Mouse (Mus musculus) midbrain, embryonic 15.5 days (tissue): ENCODE results near the gene Pdgfa. TPM values are rescaled to one million over a fixed set of nuclear protein-coding genes. Genes with fewer than 3 reads are reported as not detected.

Experiments used
- ATAC-seq: fragments of 200-750 bp; cut with Nextera tagmentation; replicated peaks from 2 replicates; pipeline ENCODE4 v1.8.0; 2017; ENCODE audit warnings: moderate TSS enrichment
- H3K27ac ChIP-seq: fragments of 300-500 bp; sonication (generic); 2 replicates; pipeline ENCODE4 v1.5.1; 2015; ENCODE audit warnings: mild to moderate bottlenecking, inconsistent platforms
- H3K27me3 ChIP-seq: fragments of 300-500 bp; sonication (generic); replicated peaks from 2 replicates; pipeline ENCODE4 v1.6.1; 2015; ENCODE audit warnings: inconsistent platforms
- H3K36me3 ChIP-seq: fragments of 300-500 bp; sonication (generic); replicated peaks from 2 replicates; pipeline ENCODE4 v1.6.1; 2015; ENCODE audit warnings: inconsistent platforms
- H3K4me1 ChIP-seq: fragments of 300-500 bp; sonication (generic); 2 replicates; pipeline ENCODE4 v1.6.1; 2015; ENCODE audit warnings: inconsistent platforms
- H3K4me2 ChIP-seq: fragments of 300-500 bp; sonication (generic); 2 replicates; pipeline ENCODE4 v1.6.1; 2015; ENCODE audit warnings: inconsistent platforms, mild to moderate bottlenecking, moderate library complexity
- H3K4me3 ChIP-seq: fragments of 300-500 bp; sonication (generic); 2 replicates; pipeline ENCODE4 v1.5.1; 2015; ENCODE audit warnings: mild to moderate bottlenecking, inconsistent platforms
- H3K9ac ChIP-seq: fragments of 300-500 bp; sonication (generic); 2 replicates; pipeline ENCODE4 v1.6.1; 2015; ENCODE audit warnings: mild to moderate bottlenecking, inconsistent platforms
- H3K9me3 ChIP-seq: fragments of 300-500 bp; sonication (generic); 2 replicates; pipeline ENCODE4 v1.6.1; 2016; ENCODE audit warnings: inconsistent platforms
- WGBS: fragments of 180-500 bp; shearing (Covaris S2); methylation state at CpG from one replicate; pipeline ENCODE4 v1.1.7; 2015; ENCODE audit warnings: mixed read lengths; 5-methylcytosine and 5-hydroxymethylcytosine counted together
- polyA plus RNA-seq: library from polyadenylated mRNA; unstranded; fragments of >200 nt; fragmentation: Nextera tagmentation; extraction: Ambion mirVana; gene quantifications from 2 replicates; pipeline ENCODE4 v1.2.1, GENCODE M21; 2015

The Pdgfa gene
- polyA plus RNA-seq, 1 experiment from 2014 or later, result 23.6 TPM

GRCm38 (mm10) chr5:138973480-138973879 is 23.7 kb downstream of the Pdgfa start:
- 87% methylated on average over 6 of the region's 6 CpGs for WGBS
- ATAC-seq, result no peak

GRCm38 (mm10) chr5:138971405-138971804 is 25.8 kb downstream of the Pdgfa start:
- 79% methylated on average over 8 of the region's 9 CpGs for WGBS
- Histone ChIP-seq H3K4me1 (peaks cover 4% of the 10 kb centered on the region), H3K27me3 (no peaks in the 10 kb centered on the region), H3K4me3 (no peak overlapping the region), H3K36me3 (no peaks in the 10 kb centered on the region), H3K27ac (no peak overlapping the region), H3K9ac (no peak overlapping the region), H3K9me3 (no peaks in the 10 kb centered on the region), H3K4me2 (no peak overlapping the region)
- no peak for ATAC-seq

More at GRCm38 (mm10) chr5:138973480-138973879, 23.7 kb downstream of the Pdgfa start:
- Histone ChIP-seq H3K4me1 (no peaks in the 10 kb centered on the region), H3K27me3 (no peaks in the 10 kb centered on the region), H3K9ac (no peak overlapping the region), H3K9me3 (no peaks in the 10 kb centered on the region), H3K4me2 (no peak overlapping the region), H3K36me3 (no peaks in the 10 kb centered on the region), H3K27ac (no peak overlapping the region), H3K4me3 (no peak overlapping the region)

- ATAC-seq, result no peak
- Histone ChIP-seq H3K36me3 (no peaks in the 10 kb centered on the region), H3K27me3 (no peaks in the 10 kb centered on the region), H3K27ac (no peak overlapping the region), H3K4me1 (peaks cover 17% of the 10 kb centered on the region), H3K4me2 (no peak overlapping the region), H3K9ac (no peak overlapping the region), H3K9me3 (no peaks in the 10 kb centered on the region), H3K4me3 (no peak overlapping the region)
- 64% methylated on average over 7 of the region's 7 CpGs for WGBS
These were observed 27.1 kb downstream of the Pdgfa start for GRCm38 (mm10) chr5:138970056-138970490.

- peak overlapping the region; percentile 63 for H3K27ac ChIP-seq
- H3K4me3 ChIP-seq, result no peak overlapping the region
- H3K36me3 ChIP-seq, result no peaks in the 10 kb centered on the region
- no peaks in the 10 kb centered on the region for H3K27me3 ChIP-seq
- H3K9ac ChIP-seq, result no peak overlapping the region
- no peaks in the 10 kb centered on the region for H3K9me3 ChIP-seq
- H3K4me2 ChIP-seq, result no peak overlapping the region
- WGBS, result 44% methylated on average over 7 of the region's 7 CpGs
- H3K4me1 ChIP-seq, result peaks cover 17% of the 10 kb centered on the region
- ATAC-seq, result peak; percentile 20; the same call in 1 of the 2 replicates
These were observed 31.0 kb downstream of the Pdgfa start for GRCm38 (mm10) chr5:138966033-138966724.

- H3K4me1 ChIP-seq, result peaks cover 17% of the 10 kb centered on the region
- no peaks in the 10 kb centered on the region for H3K9me3 ChIP-seq
- no peak overlapping the region for H3K4me2 ChIP-seq
- H3K9ac ChIP-seq, result no peak overlapping the region
- no peak overlapping the region for H3K4me3 ChIP-seq
- H3K36me3 ChIP-seq, result no peaks in the 10 kb centered on the region
- peak; percentile 56 for ATAC-seq
- no peaks in the 10 kb centered on the region for H3K27me3 ChIP-seq
- H3K27ac ChIP-seq, result peak overlapping the region; percentile 63
- 80% methylated on average over 2 of the region's 2 CpGs for WGBS
These were observed 31.6 kb downstream of the Pdgfa start for GRCm38 (mm10) chr5:138965590-138965989.

- Histone ChIP-seq H3K4me1 (no peaks in the 10 kb centered on the region), H3K27me3 (0 out of 2 replicates have a peak, but pooled peaks cover 2% of the 10 kb centered on the region), H3K27ac (no peak overlapping the region), H3K36me3 (no peaks in the 10 kb centered on the region), H3K9ac (no peak overlapping the region), H3K4me2 (no peak overlapping the region), H3K9me3 (no peaks in the 10 kb centered on the region), H3K4me3 (no peak overlapping the region)
- 66% methylated on average over 10 of the region's 10 CpGs for WGBS
- no peak for ATAC-seq
These were observed 40.7 kb downstream of the Pdgfa start for GRCm38 (mm10) chr5:138956427-138956833.

GRCm38 (mm10) chr5:138953986-138954385 is 43.2 kb downstream of the Pdgfa start:
- Histone ChIP-seq H3K4me2 (no peak overlapping the region), H3K9ac (no peak overlapping the region), H3K36me3 (no peaks in the 10 kb centered on the region), H3K9me3 (no peaks in the 10 kb centered on the region), H3K27me3 (0 out of 2 replicates have a peak, but pooled peaks cover 2% of the 10 kb centered on the region), H3K4me3 (no peak overlapping the region), H3K27ac (no peak overlapping the region), H3K4me1 (no peaks in the 10 kb centered on the region)
- ATAC-seq, result no peak
- 75% methylated on average over 7 of the region's 7 CpGs for WGBS

- H3K27me3 ChIP-seq, result 0 out of 2 replicates have a peak, but pooled peaks cover 2% of the 10 kb centered on the region
- 75% methylated on average over 13 of the region's 13 CpGs for WGBS
- H3K4me1 ChIP-seq, result peaks cover 8% of the 10 kb centered on the region
These were observed 44.2 kb downstream of the Pdgfa start for GRCm38 (mm10) chr5:138952969-138953368.

GRCm38 (mm10) chr5:138951305-138951704 is 45.9 kb downstream of the Pdgfa start:
- ATAC-seq, result no peak
- Histone ChIP-seq H3K4me3 (no peak overlapping the region), H3K9me3 (no peaks in the 10 kb centered on the region), H3K27me3 (0 out of 2 replicates have a peak, but pooled peaks cover 2% of the 10 kb centered on the region), H3K4me1 (peaks cover 14% of the 10 kb centered on the region), H3K4me2 (no peak overlapping the region), H3K36me3 (no peaks in the 10 kb centered on the region), H3K27ac (no peak overlapping the region), H3K9ac (no peak overlapping the region)
- WGBS, result 91% methylated on average over 2 of the region's 2 CpGs

More at GRCm38 (mm10) chr5:138952969-138953368, 44.2 kb downstream of the Pdgfa start:
- Histone ChIP-seq H3K9me3 (no peaks in the 10 kb centered on the region), H3K4me2 (no peak overlapping the region), H3K27ac (no peak overlapping the region), H3K4me3 (no peak overlapping the region), H3K9ac (no peak overlapping the region), H3K36me3 (no peaks in the 10 kb centered on the region)
- ATAC-seq, result no peak

- H3K9ac ChIP-seq, result no peak overlapping the region
- peaks cover 14% of the 10 kb centered on the region for H3K4me1 ChIP-seq
- H3K27ac ChIP-seq, result no peak overlapping the region
- 0 out of 2 replicates have a peak, but pooled peaks cover 2% of the 10 kb centered on the region for H3K27me3 ChIP-seq
- no peaks in the 10 kb centered on the region for H3K36me3 ChIP-seq
- no peak for ATAC-seq
- H3K9me3 ChIP-seq, result no peaks in the 10 kb centered on the region
- no peak overlapping the region for H3K4me3 ChIP-seq
- H3K4me2 ChIP-seq, result no peak overlapping the region
- 77% methylated on average over 6 of the region's 6 CpGs for WGBS
These were observed 48.0 kb downstream of the Pdgfa start for GRCm38 (mm10) chr5:138949165-138949564.

- 31% methylated on average over 13 of the region's 13 CpGs for WGBS
- no peak overlapping the region for H3K9ac ChIP-seq
- no peaks in the 10 kb centered on the region for H3K9me3 ChIP-seq
- H3K4me2 ChIP-seq, result no peak overlapping the region
- ATAC-seq, result no peak
- H3K27me3 ChIP-seq, result 0 out of 2 replicates have a peak, but pooled peaks cover 2% of the 10 kb centered on the region
- peaks cover 14% of the 10 kb centered on the region for H3K4me1 ChIP-seq
- no peaks in the 10 kb centered on the region for H3K36me3 ChIP-seq
- H3K4me3 ChIP-seq, result no peak overlapping the region
- no peak overlapping the region for H3K27ac ChIP-seq
These were observed 48.9 kb downstream of the Pdgfa start for GRCm38 (mm10) chr5:138948031-138948980.

- Histone ChIP-seq H3K27me3 (0 out of 2 replicates have a peak, but pooled peaks cover 2% of the 10 kb centered on the region), H3K4me3 (no peak overlapping the region), H3K4me2 (no peak overlapping the region), H3K4me1 (peaks cover 14% of the 10 kb centered on the region), H3K9ac (no peak overlapping the region), H3K27ac (no peak overlapping the region), H3K9me3 (no peaks in the 10 kb centered on the region), H3K36me3 (no peaks in the 10 kb centered on the region)
- WGBS, result 67% methylated on average over 5 of the region's 5 CpGs
- no peak for ATAC-seq
These were observed 49.7 kb downstream of the Pdgfa start for GRCm38 (mm10) chr5:138947487-138947886.
